ENCODE assay signal across 8 mouse cellular contexts in the genomic region with DNA sequence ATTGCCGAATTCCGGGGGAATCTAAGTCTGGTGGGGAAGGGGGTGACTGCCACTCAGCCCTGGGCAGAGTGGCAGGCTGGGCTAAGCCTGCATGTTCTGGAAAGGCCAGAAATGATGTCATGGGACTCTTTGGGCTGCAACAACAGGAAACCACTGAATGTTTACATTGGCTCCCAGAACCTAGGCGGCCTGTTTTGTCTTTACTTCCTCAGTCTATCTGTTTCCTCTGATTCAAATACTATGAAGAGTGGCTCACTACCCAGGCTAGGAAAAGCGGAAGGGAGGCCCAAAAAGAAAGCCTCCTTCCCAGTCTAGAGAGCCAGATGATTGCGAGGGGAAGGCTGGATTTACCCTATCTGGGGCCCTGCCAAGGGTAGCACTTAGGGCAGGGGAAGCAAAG.
DNase-seq lines count a peak whose midpoint lies in the region; ATAC-seq lines count a peak whose summit lies in the region.

No protein-coding gene starts in this region.

- H3K4me2 ChIP-seq in liver, embryonic 11.5 days = no peak overlapping the region
- H3K4me2 ChIP-seq in liver, embryonic 12.5 days = no peak overlapping the region
- H3K4me2 ChIP-seq in neural tube, embryonic 15.5 days = no peak overlapping the region

- no peak overlapping the region for H3K27ac ChIP-seq in liver, embryonic 11.5 days (ENCODE audit: low read depth, low read length)
- H3K27ac ChIP-seq in liver, embryonic 12.5 days = no peak overlapping the region
- no peak overlapping the region for H3K27ac ChIP-seq in embryonic facial prominence, embryonic 10.5 days (replicated peaks)
- no peak overlapping the region for H3K27ac ChIP-seq in neural tube, embryonic 15.5 days (replicated peaks)

- H3K9me3 ChIP-seq in liver, embryonic 11.5 days (ENCODE audit: control insufficient read depth, low read length) = no peaks in the 10 kb centered on the region
- no peaks in the 10 kb centered on the region for H3K9me3 ChIP-seq in liver, embryonic 12.5 days (replicated peaks)
- no peaks in the 10 kb centered on the region for H3K9me3 ChIP-seq in embryonic facial prominence, embryonic 10.5 days
- H3K9me3 ChIP-seq in neural tube, embryonic 15.5 days (replicated peaks) = no peaks in the 10 kb centered on the region

- 0 out of 2 replicates have a peak, but pooled peaks cover 3% of the 10 kb centered on the region for H3K27me3 ChIP-seq in liver, embryonic 11.5 days (replicated peaks; ENCODE audit: control insufficient read depth, insufficient read depth, low read length)
- no peaks in the 10 kb centered on the region for H3K27me3 ChIP-seq in liver, embryonic 12.5 days (replicated peaks)
- H3K27me3 ChIP-seq in embryonic facial prominence, embryonic 10.5 days (replicated peaks; ENCODE audit: low read depth, poor library complexity, severe bottlenecking) = peaks cover 34% of the 10 kb centered on the region
- no peaks in the 10 kb centered on the region for H3K27me3 ChIP-seq in neural tube, embryonic 15.5 days (replicated peaks)

- no peaks in the 10 kb centered on the region for H3K4me1 ChIP-seq in liver, embryonic 11.5 days (replicated peaks; ENCODE audit: control insufficient read depth, insufficient read depth, low read length)
- no peaks in the 10 kb centered on the region for H3K4me1 ChIP-seq in liver, embryonic 12.5 days
- H3K4me1 ChIP-seq in embryonic facial prominence, embryonic 10.5 days = no peaks in the 10 kb centered on the region
- no peaks in the 10 kb centered on the region for H3K4me1 ChIP-seq in neural tube, embryonic 15.5 days

- no peaks in the 10 kb centered on the region for H3K36me3 ChIP-seq in liver, embryonic 11.5 days (ENCODE audit: control insufficient read depth, insufficient read depth, low read length)
- H3K36me3 ChIP-seq in liver, embryonic 12.5 days = no peaks in the 10 kb centered on the region
- H3K36me3 ChIP-seq in embryonic facial prominence, embryonic 10.5 days (replicated peaks) = no peaks in the 10 kb centered on the region
- H3K36me3 ChIP-seq in neural tube, embryonic 15.5 days = no peaks in the 10 kb centered on the region

- peak; percentile 34 for ATAC-seq in liver, embryonic 11.5 days (replicated peaks; ENCODE audit: low FRiP score)
- no peak for ATAC-seq in liver, embryonic 12.5 days
- peak; percentile 85 for ATAC-seq in inflammation-experienced regulatory T-cells, adult 6 months
- no peak for ATAC-seq in neural tube, embryonic 15.5 days (ENCODE audit: low FRiP score)

- DNase-seq in liver, embryonic 11.5 days (ENCODE audit: low spot score) = no peak
- peak; percentile 9 for DNase-seq in embryonic facial prominence, embryonic 10.5 days (ENCODE audit: low spot score)
- peak; percentile 49 for DNase-seq in lung, postnatal 14 days
- DNase-seq in ovary, postnatal 36 days (ENCODE audit: low spot score) = no peak
- no peak for DNase-seq in cerebellum, adult 11-12 months

- H3K4me3 ChIP-seq in liver, embryonic 11.5 days (ENCODE audit: low read depth, low read length) = no peak overlapping the region
- no peak overlapping the region for H3K4me3 ChIP-seq in liver, embryonic 12.5 days
- no peak overlapping the region for H3K4me3 ChIP-seq in embryonic facial prominence, embryonic 10.5 days
- no peak overlapping the region for H3K4me3 ChIP-seq in neural tube, embryonic 15.5 days (replicated peaks)

- H3K9ac ChIP-seq in liver, embryonic 11.5 days (ENCODE audit: low read depth, low read length) = no peak overlapping the region
- H3K9ac ChIP-seq in liver, embryonic 12.5 days = no peak overlapping the region
- H3K9ac ChIP-seq in neural tube, embryonic 15.5 days (replicated peaks) = no peak overlapping the region

- 54% methylated on average over 5 of the region's 5 CpGs for WGBS in liver, embryonic 11.5 days
- 40% methylated on average over 5 of the region's 5 CpGs for WGBS in liver, embryonic 12.5 days (ENCODE audit: insufficient replicate concordance)
- WGBS in embryonic facial prominence, embryonic 10.5 days = 73% methylated on average over 5 of the region's 5 CpGs
- 79% methylated on average over 5 of the region's 5 CpGs for WGBS in neural tube, embryonic 15.5 days

Comparison
In these comparisons a context has a peak if more than half of its experiments do, and no peak if none do; other contexts are left out.
1. ATAC-seq: peak in liver, embryonic 11.5 days (single experiment) and inflammation-experienced regulatory T-cells, adult 6 months (single experiment); none in liver, embryonic 12.5 days (single experiment) and neural tube, embryonic 15.5 days (single experiment).
2. DNase-seq: peak in embryonic facial prominence, embryonic 10.5 days (single experiment) and lung, postnatal 14 days (single experiment); none in liver, embryonic 11.5 days (single experiment), ovary, postnatal 36 days (single experiment) and cerebellum, adult 11-12 months (single experiment).